Mouse (Mus musculus) ES-Bruce4 (cell line): ENCODE measurements around the gene Olfr1361. TPM values are rescaled to one million over a fixed set of nuclear protein-coding genes. Genes with fewer than 3 reads are reported as not detected.

Experiments
- H3K27ac ChIP-seq: 2 replicates; pipeline ENCODE4 v1.5.1; 2012; ENCODE audit warnings: low read length, inconsistent platforms; ENCODE audit not compliant: insufficient read depth
- H3K27me3 ChIP-seq: 2 replicates; pipeline ENCODE4 v1.6.1; 2012; ENCODE audit warnings: mild to moderate bottlenecking, low read length, inconsistent platforms; ENCODE audit not compliant: control insufficient read depth, poor library complexity, insufficient read depth, severe bottlenecking
- H3K36me3 ChIP-seq: 2 replicates; pipeline ENCODE4 v1.6.1; 2012; ENCODE audit warnings: inconsistent platforms, mild to moderate bottlenecking, low read length, moderate library complexity; ENCODE audit not compliant: control insufficient read depth, poor library complexity, insufficient read depth, severe bottlenecking
- H3K4me1 ChIP-seq: one replicate; pipeline ENCODE4 v1.8.1; 2011; ENCODE audit warnings: low read length; ENCODE audit not compliant: control insufficient read depth, insufficient read depth
- H3K4me3 ChIP-seq: 2 replicates; pipeline ENCODE4 v1.5.1; 2011; ENCODE audit warnings: low read depth, mild to moderate bottlenecking, low read length
- H3K9ac ChIP-seq: 2 replicates; pipeline ENCODE4 v1.6.1; 2012; ENCODE audit warnings: low read depth, mild to moderate bottlenecking, inconsistent platforms; ENCODE audit not compliant: poor library complexity, severe bottlenecking
- H3K9me3 ChIP-seq: replicated peaks from 2 replicates; pipeline ENCODE4 v1.6.1; 2012; ENCODE audit warnings: mild to moderate bottlenecking, low read length, inconsistent platforms; ENCODE audit not compliant: control insufficient read depth, poor library complexity, insufficient read depth, severe bottlenecking
- CTCF ChIP-seq: IDR thresholded peaks from one replicate; pipeline ENCODE4 v1.8.1; 2011; ENCODE audit warnings: low read depth, low read length
- EP300 ChIP-seq: IDR thresholded peaks from 2 replicates; pipeline ENCODE4 v1.6.1; 2011; ENCODE audit warnings: low read depth, low read length; ENCODE audit not compliant: insufficient read depth
- POLR2A ChIP-seq: IDR thresholded peaks from one replicate; pipeline ENCODE4 v1.8.1; 2011; ENCODE audit warnings: low read length; ENCODE audit not compliant: insufficient read depth
- polyA plus RNA-seq: library from polyadenylated mRNA; stranded (reverse); fragments of >200 nt; gene quantifications from 2 replicates; pipeline ENCODE4 v1.2.4, GENCODE M21; 2011; ENCODE audit warnings: low read depth; ENCODE audit not compliant: missing spikeins, insufficient read depth, insufficient read length

Olfr1361 gene
- polyA plus RNA-seq, 1 experiment = not detected

- Histone ChIP-seq H3K36me3 (no peaks in the 10 kb centered on the region), H3K4me1 (no peaks in the 10 kb centered on the region), H3K27me3 (no peaks in the 10 kb centered on the region), H3K27ac (no peak within 1 kb of the TSS), H3K9ac (no peak within 1 kb of the TSS), H3K4me3 (no peak within 1 kb of the TSS), H3K9me3 (no peaks in the 10 kb centered on the region)
- TF ChIP-seq EP300 = no peak
- no peak for TF ChIP-seq POLR2A
- TF ChIP-seq CTCF = no peak
These were observed 14.1 kb upstream of the Olfr1361 start, which contains the start of gene Olfr1360 for GRCm38 (mm10) chr13:21677305-21677704. Gene Olfr1360 (minus strand): TSS chr13:21677405.

- H3K4me3 ChIP-seq = no peak within 1 kb of the TSS
- H3K4me1 ChIP-seq = no peaks in the 10 kb centered on the region
- no peak within 1 kb of the TSS for H3K9ac ChIP-seq
- no peak within 1 kb of the TSS for H3K27ac ChIP-seq
- no peaks in the 10 kb centered on the region for H3K27me3 ChIP-seq
- no peaks in the 10 kb centered on the region for H3K9me3 ChIP-seq
- no peak for TF ChIP-seq CTCF
- no peak for TF ChIP-seq POLR2A
- TF ChIP-seq EP300 = no peak
- H3K36me3 ChIP-seq = no peaks in the 10 kb centered on the region
These were observed 20.8 kb downstream of the Olfr1361 start, which contains the start of gene Olfr11 for GRCm38 (mm10) chr13:21642418-21642817. Gene Olfr11 (minus strand): TSS chr13:21642518.

- Histone ChIP-seq H3K27me3 (no peaks in the 10 kb centered on the region), H3K36me3 (no peaks in the 10 kb centered on the region), H3K9me3 (no peaks in the 10 kb centered on the region), H3K27ac (no peak within 1 kb of the TSS), H3K4me1 (no peaks in the 10 kb centered on the region), H3K9ac (no peak within 1 kb of the TSS), H3K4me3 (no peak within 1 kb of the TSS)
- no peak for TF ChIP-seq EP300
- TF ChIP-seq POLR2A = no peak
- no peak for TF ChIP-seq CTCF
These were observed 49.3 kb downstream of the Olfr1361 start, which contains the start of gene Olfr1362 for GRCm38 (mm10) chr13:21613922-21614321. Gene Olfr1362 (minus strand): TSS chr13:21614022.

Other genes with a start within 250 kb of the Olfr1361 start
- 3.4 and 3.6 TPM in 2 replicates for gene Pgbd1, start 222.3 kb downstream of the Olfr1361 start, polyA plus RNA-seq
- gene Zscan26, start 209.7 kb downstream of the Olfr1361 start, polyA plus RNA-seq = 39.0 and 42.6 TPM in 2 replicates
- 0.55 TPM in 1 of 2 replicates, not detected in the other for gene Nkapl, start 194.9 kb downstream of the Olfr1361 start, polyA plus RNA-seq
- gene Zkscan4, start 184.5 kb downstream of the Olfr1361 start, polyA plus RNA-seq = 0.58 and 0.59 TPM in 2 replicates
- not detected in 2 replicates for gene Gm10065, start 183.9 kb downstream of the Olfr1361 start, polyA plus RNA-seq
- 0.52 TPM in 1 of 2 replicates, not detected in the other for gene AK157302, start 168.2 kb downstream of the Olfr1361 start, polyA plus RNA-seq
- 3.2 and 7.4 TPM in 2 replicates for gene Gm11273, start 162.0 kb downstream of the Olfr1361 start, polyA plus RNA-seq
- gene Zkscan8, start 132.3 kb downstream of the Olfr1361 start, polyA plus RNA-seq = 15.2 and 16.1 TPM in 2 replicates
- not detected in 2 replicates for gene Olfr1366, start 120.6 kb downstream of the Olfr1361 start, polyA plus RNA-seq
- 0.15 and 0.23 TPM in 2 replicates for gene Olfr1535, start 103.5 kb downstream of the Olfr1361 start, polyA plus RNA-seq
- not detected in 2 replicates for gene Olfr1364, start 81.6 kb downstream of the Olfr1361 start, polyA plus RNA-seq
- not detected in 2 replicates for gene Olfr1362, start 49.4 kb downstream of the Olfr1361 start, polyA plus RNA-seq
- gene Olfr11, start 20.9 kb downstream of the Olfr1361 start, polyA plus RNA-seq = not detected in 2 replicates
- gene Olfr1360, start 14.0 kb upstream of the Olfr1361 start, polyA plus RNA-seq = not detected in 2 replicates
- gene Olfr1359, start 34.7 kb upstream of the Olfr1361 start, polyA plus RNA-seq = not detected in 2 replicates
- 25.5 and 27.2 TPM in 2 replicates for gene Hist1h2bl, start 52.8 kb upstream of the Olfr1361 start, polyA plus RNA-seq
- 3.6 TPM in 1 of 2 replicates, not detected in the other for gene Hist1h2ai, start 53.0 kb upstream of the Olfr1361 start, polyA plus RNA-seq
- 25.3 and 31.8 TPM in 2 replicates for gene Hist1h3h, start 54.3 kb upstream of the Olfr1361 start, polyA plus RNA-seq
- gene Hist1h2bm, start 58.7 kb upstream of the Olfr1361 start, polyA plus RNA-seq = 14.2 and 21.7 TPM in 2 replicates
- 8.2 and 13.4 TPM in 2 replicates for gene Hist1h4j, start 71.7 kb upstream of the Olfr1361 start, polyA plus RNA-seq
- 16.3 and 17.1 TPM in 2 replicates for gene Hist1h4k, start 87.1 kb upstream of the Olfr1361 start, polyA plus RNA-seq
- gene Hist1h2ak, start 90.4 kb upstream of the Olfr1361 start, polyA plus RNA-seq = 6.7 and 7.5 TPM in 2 replicates
- 19.3 and 20.7 TPM in 2 replicates for gene Hist1h2bn, start 90.7 kb upstream of the Olfr1361 start, polyA plus RNA-seq
- 7.4 and 9.2 TPM in 2 replicates for gene Hist1h1b, start 117.2 kb upstream of the Olfr1361 start, polyA plus RNA-seq
- gene Hist1h3i, start 120.0 kb upstream of the Olfr1361 start, polyA plus RNA-seq = not detected in 2 replicates
- not detected in 2 replicates for gene Hist1h2an, start 123.8 kb upstream of the Olfr1361 start, polyA plus RNA-seq
- 2.5 TPM in 1 of 2 replicates, not detected in the other for gene Hist1h2bp, start 124.1 kb upstream of the Olfr1361 start, polyA plus RNA-seq
- gene Hist1h2bq, start 146.8 kb upstream of the Olfr1361 start, polyA plus RNA-seq = 16.9 and 28.4 TPM in 2 replicates
- not detected in 2 replicates for gene Hist1h2ao, start 147.1 kb upstream of the Olfr1361 start, polyA plus RNA-seq
- gene Hist1h4m, start 148.4 kb upstream of the Olfr1361 start, polyA plus RNA-seq = 12.0 and 17.7 TPM in 2 replicates
- gene Hist1h4n, start 168.8 kb upstream of the Olfr1361 start, polyA plus RNA-seq = 16.5 and 26.2 TPM in 2 replicates
- 47.5 and 51.1 TPM in 2 replicates for gene Hist1h2ap, start 170.1 kb upstream of the Olfr1361 start, polyA plus RNA-seq
- 18.1 and 27.4 TPM in 2 replicates for gene Hist1h2br, start 170.4 kb upstream of the Olfr1361 start, polyA plus RNA-seq